Mouse (Mus musculus) inflammation-experienced regulatory T-cells, adult 6 months (primary cell): ENCODE results near the gene 1700086D15Rik. TPM values are rescaled to one million over a fixed set of nuclear protein-coding genes. Genes with fewer than 3 reads are reported as not detected.

ENCODE experiments used
- ATAC-seq: one replicate; pipeline ENCODE4 v1.8.0; 2017
- polyA plus RNA-seq, 3 experiments: library from polyadenylated mRNA; unstranded; fragments of 100-300 nt; shearing (Covaris generic); gene quantifications; one replicate each; pipeline ENCODE4 v1.2.1; 2017

Gene 1700086D15Rik
- not detected for polyA plus RNA-seq

- ATAC-seq, result no peak
Measured at GRCm38 (mm10) chr11:65159791-65160190, at the start of gene 1700086D15Rik. 1700086D15Rik (minus strand) TSS chr11:65159891.

- no peak for ATAC-seq
Measured at GRCm38 (mm10) chr11:65209441-65209840, 49.8 kb upstream of the 1700086D15Rik start.

- ATAC-seq, result no peak
Measured at GRCm38 (mm10) chr11:65205306-65205705, 45.6 kb upstream of the 1700086D15Rik start.

- ATAC-seq, result no peak
Measured at GRCm38 (mm10) chr11:65204651-65205050, 45.0 kb upstream of the 1700086D15Rik start.

- no peak for ATAC-seq
Measured at GRCm38 (mm10) chr11:65203020-65203419, 43.3 kb upstream of the 1700086D15Rik start.

- ATAC-seq, result no peak
Measured at GRCm38 (mm10) chr11:65202236-65202635, 42.5 kb upstream of the 1700086D15Rik start.

GRCm38 (mm10) chr11:65198026-65198425 is 38.3 kb upstream of the 1700086D15Rik start:
- ATAC-seq, result no peak

- no peak for ATAC-seq
Measured at GRCm38 (mm10) chr11:65197280-65197679, 37.6 kb upstream of the 1700086D15Rik start.

GRCm38 (mm10) chr11:65186974-65187373 is 27.3 kb upstream of the 1700086D15Rik start:
- ATAC-seq, result no peak

- no peak for ATAC-seq
Measured at GRCm38 (mm10) chr11:65185114-65185513, 25.4 kb upstream of the 1700086D15Rik start.

- no peak for ATAC-seq
Measured at GRCm38 (mm10) chr11:65170121-65170750, 10.5 kb upstream of the 1700086D15Rik start.

- ATAC-seq, result no peak
Measured at GRCm38 (mm10) chr11:65162767-65163120, 3.1 kb upstream of the 1700086D15Rik start, which contains the start of gene Arhgap44. Arhgap44 (minus strand) TSS chr11:65162961.

GRCm38 (mm10) chr11:65161881-65162766 is 2.4 kb upstream of the 1700086D15Rik start:
- no peak for ATAC-seq

- ATAC-seq, result no peak
Measured at GRCm38 (mm10) chr11:65160991-65161880, 1.5 kb upstream of the 1700086D15Rik start.

GRCm38 (mm10) chr11:65158658-65158990 is 1.1 kb downstream of the 1700086D15Rik start:
- ATAC-seq, result no peak

GRCm38 (mm10) chr11:65157966-65158657 is 1.6 kb downstream of the 1700086D15Rik start:
- no peak for ATAC-seq

- ATAC-seq, result no peak
Measured at GRCm38 (mm10) chr11:65153006-65153405, 6.7 kb downstream of the 1700086D15Rik start.

- ATAC-seq, result no peak
Measured at GRCm38 (mm10) chr11:65148441-65148840, 11.2 kb downstream of the 1700086D15Rik start.

- no peak for ATAC-seq
Measured at GRCm38 (mm10) chr11:65142838-65143417, 16.8 kb downstream of the 1700086D15Rik start.

GRCm38 (mm10) chr11:65139030-65139429 is 20.7 kb downstream of the 1700086D15Rik start:
- ATAC-seq, result no peak

- ATAC-seq, result no peak
Measured at GRCm38 (mm10) chr11:65137145-65137652, 22.5 kb downstream of the 1700086D15Rik start.
